Mouse (Mus musculus) layer of hippocampus, postnatal 36 days (tissue): ENCODE measurements around the gene Wdr46. TPM values are rescaled to one million over a fixed set of nuclear protein-coding genes. Genes with fewer than 3 reads are reported as not detected.
"Not testable (repeated sequence)": the region's sequence is repeated elsewhere in the genome, so short reads cannot be mapped to it uniquely, and the experiment has no call there.

Experiments
- DNase-seq, 2 experiments: peaks; one replicate each; pipeline ENCODE4 v3.0.0; 2022
- total RNA-seq, 2 experiments: library from RNA; stranded (reverse); gene quantifications; 2 replicates each; pipeline ENCODE4 v1.2.3; 2021

Gene Wdr46
- total RNA-seq, 2 experiments from 2014 or later: 15.9 to 17.9 TPM

DNA sequence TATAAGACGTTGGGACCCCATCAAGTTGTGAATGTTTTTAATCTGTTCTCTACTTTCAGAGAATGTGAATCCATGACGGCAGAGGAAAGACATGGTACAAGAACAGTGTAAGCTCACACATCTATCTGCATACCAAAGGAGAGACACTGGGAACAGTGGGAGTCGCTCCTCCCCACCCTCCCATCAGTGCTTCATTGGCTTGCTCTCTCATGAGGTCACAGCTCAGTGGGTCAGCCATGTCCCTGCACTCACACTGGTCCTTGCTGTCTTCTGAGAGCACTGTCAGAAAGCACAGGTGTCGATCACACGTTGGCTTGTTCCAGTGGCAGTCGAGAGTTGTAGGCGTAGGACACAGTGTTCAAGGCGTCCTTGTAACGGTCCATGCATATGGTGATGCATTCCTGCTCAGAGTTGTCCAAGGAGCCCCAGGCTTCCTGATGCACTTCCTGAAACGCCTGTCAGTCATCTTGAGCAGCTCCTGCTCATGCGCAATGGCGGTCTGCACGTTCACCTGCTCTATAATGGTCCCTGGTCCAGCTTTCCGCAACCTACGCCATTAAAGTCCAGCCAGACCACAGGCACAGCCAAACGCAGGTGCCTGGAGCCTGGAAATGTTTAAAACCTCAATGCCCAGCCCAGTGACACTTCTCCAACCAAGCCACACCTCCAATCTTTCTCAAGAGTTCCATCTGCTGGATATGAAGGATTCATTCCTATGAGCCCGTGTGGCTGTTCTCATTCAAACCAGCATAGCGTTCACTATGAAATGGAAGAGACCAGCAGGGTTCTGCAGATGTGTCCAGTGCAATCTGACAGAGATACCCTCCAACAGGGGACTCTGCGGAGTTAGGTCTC is 39.9 kb downstream of the Wdr46 start:
- DNase-seq: no peak

DNA sequence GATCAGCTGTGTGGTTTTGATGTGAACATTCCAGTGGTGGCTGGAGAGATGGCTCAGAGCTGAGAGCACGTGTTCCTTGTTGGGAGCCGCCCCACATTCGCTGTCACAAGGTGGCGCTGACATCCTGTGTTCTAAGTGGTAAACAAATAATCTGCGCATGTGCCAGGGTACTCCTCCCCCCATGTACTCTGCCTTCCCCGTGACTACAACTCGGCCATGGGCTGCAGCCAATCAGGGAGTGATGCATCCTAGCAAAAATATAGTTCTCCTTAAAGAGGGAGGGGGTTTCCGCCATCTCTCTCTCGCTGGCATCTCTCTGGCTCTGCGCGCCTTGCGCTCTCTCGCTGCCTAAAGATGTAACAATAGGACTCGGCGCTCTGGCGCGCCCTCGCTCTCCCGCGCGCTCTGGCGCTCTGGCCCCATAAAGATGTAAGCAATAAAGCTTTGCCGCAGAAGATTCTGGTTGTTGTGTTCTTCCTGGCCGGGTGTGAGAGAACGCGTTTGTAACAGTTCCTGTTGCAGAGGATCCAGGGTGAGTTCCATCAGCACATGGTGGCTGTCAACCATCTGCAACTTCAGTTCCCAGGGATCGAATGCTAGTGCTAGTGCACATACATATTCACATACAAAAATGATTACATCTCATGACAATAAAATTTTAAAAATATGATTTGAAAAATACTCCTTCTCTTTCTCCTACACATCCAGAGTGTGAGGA is 40.9 kb downstream of the Wdr46 start:
- peak; percentile 83 for DNase-seq

DNA sequence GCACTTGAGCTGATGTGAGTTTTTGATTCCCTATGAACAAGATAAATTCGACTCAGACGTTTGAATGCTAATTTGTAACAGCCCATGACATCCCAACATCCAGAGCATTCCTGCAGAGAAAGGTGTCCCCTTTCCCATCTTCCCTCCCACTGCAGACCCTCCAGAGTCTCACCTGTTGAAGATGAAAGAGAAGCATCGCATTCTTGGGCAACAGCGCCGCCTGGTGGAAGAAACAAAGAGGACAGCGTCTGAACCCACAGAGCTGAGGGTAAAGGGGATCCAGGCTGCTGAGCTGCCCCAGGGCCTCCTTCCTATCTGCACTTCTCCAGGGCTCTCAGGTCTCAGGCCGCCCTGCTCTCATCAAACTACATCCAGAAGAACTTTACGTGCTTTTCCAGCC is 41.7 kb downstream of the Wdr46 start:
- DNase-seq: not testable (repeated sequence)

DNA sequence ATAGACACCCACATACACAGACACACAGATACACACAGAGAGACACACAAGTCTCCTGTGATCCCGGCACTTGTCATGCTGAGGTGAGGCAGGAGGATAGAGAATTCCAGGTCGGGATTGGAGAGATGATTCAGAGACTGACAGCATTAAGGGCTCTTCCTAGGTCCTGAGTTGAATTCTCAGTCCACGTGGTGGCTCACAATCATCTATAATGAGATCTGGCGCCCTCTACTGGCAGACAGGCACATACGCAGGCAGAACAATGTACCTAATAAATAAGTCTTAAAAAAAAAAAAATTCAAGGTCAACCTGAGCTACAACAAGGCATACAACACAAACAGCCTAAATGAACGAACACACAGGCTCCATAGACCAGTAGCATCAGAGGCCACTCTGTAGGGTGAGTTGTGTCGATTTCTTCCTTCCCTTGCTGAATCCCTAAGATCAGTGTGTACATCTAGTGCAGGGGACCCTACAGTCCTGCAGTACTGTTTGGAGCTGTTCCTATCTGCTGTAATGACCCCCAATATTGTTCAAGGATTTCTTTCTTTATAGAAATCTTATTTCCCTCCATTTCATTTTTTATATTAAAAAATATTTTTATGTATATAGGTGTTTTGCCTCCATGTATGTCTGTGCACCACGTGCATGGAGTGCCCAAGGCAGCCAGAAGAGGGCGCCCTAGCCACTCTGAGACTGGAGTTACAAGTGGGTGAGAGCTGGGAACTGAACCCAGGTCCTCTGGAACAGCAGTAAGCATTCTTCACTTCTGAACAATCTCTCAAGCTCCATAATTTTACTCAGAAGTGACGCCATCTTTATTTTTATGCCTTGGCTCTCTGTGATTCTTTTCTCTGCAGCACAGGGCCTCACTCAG is 51.6 kb downstream of the Wdr46 start:
- DNase-seq: no peak

DNA sequence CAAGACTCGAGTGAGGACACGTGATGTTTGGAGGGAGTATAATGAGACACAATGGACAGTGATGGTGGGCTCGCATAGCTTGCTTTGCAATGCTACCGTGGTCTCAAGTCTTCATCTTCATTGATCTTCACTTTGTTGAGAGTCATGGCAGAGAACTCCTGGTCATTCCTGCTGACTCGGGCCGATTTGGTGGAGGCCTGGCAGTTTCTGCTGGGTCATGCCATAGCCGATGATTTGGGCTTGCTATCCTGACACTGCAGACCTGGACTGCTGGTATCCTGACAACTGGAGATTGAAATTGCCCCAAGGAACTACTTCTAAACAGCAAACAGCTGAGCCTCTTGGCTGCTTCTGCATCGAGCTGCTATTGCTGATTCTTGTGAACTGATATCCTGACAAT is 54.5 kb downstream of the Wdr46 start:
- DNase-seq: no peak

DNA sequence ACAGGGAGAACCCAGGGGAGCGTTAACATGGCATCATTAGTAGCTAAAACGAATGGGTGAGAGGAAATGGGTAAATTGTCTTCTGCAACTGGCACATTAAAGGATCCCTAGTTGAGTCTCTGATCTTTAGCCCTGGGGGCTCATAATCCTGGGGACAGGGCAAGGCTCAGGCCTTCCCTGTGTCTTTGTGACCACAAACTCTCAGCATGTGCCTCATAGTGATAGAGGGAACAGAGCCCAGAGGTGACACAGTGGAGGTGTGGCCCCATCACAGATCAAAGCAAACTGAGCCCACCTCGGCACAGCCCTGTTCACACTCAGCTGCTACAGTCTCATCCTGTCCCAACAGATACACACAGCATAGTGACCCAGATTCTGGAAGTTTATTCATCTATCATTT is 55.2 kb downstream of the Wdr46 start:
- DNase-seq: no peak

DNA sequence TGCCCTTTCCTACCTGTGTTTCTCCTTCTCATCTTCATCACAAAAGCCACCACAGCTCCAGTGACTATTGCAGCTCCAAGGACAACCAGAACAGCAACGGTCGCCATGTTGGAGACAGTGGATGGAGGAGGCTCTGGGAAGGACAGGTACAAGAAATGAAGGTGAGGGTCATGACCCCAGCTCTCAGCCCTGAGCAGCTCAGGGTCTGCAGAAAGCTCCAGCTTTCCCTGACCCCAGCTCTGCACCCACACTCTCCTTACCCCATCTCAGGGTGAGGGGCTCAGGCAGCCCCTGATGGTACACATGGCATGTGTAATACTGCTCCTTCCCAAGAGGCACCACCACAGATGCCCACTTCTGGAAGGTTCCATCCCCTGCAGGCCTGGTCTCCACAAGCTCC is 56.6 kb downstream of the Wdr46 start:
- DNase-seq: not testable (repeated sequence)

DNA sequence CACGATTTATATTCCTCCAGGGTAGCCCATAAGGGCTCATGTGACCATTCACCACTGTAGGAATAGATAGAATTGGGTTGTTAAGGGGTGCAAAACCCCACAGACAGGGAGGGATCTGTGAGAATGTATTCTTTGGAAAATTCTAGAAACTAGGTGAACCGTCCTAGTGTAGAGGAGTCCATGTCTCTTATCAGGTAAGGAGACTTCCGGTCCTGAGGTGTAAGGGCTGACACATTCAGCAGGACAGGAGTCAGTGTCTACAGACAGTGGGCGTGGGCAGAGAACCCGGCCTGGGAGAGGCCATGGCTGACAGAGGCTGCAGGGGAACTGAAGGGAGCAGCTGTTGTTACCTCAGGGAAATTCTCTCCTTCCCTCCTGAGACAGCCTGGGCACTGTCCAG is 58.2 kb downstream of the Wdr46 start:
- not testable (repeated sequence) for DNase-seq

Other genes starting within 250 kb of the Wdr46 start
- 10 to 100 TPM; 83.7 to 88.1 TPM for gene March2, start 222.0 kb upstream of the Wdr46 start, total RNA-seq
- gene Rab11b, start 180.1 kb upstream of the Wdr46 start, total RNA-seq: 100 to 1,000 TPM; 280 to 301 TPM
- 1 to 10 TPM; 3.3 to 5.9 TPM for gene Angptl4, start 158.8 kb upstream of the Wdr46 start, total RNA-seq
- gene Kank3, start 130.1 kb upstream of the Wdr46 start, total RNA-seq: 10 to 100 TPM; 35.0 to 36.2 TPM
- gene Rps28, start 116.1 kb upstream of the Wdr46 start, total RNA-seq: 100 to 1,000 TPM; 742 to 754 TPM
- 100 to 1,000 TPM; 207 to 228 TPM for gene Ndufa7, start 116.1 kb upstream of the Wdr46 start, total RNA-seq
- gene Cd320, start 97.6 kb upstream of the Wdr46 start, total RNA-seq: 10 to 100 TPM; 22.2 to 24.9 TPM
- gene Gm7029, start 66.8 kb upstream of the Wdr46 start, total RNA-seq: not detected
- gene Kifc1, start 50.0 kb upstream of the Wdr46 start, total RNA-seq: 1 to 10 TPM; 1.9 to 2.5 TPM
- gene Platr17, start 35.5 kb upstream of the Wdr46 start, total RNA-seq: not detected
- gene Daxx, start 31.2 kb upstream of the Wdr46 start, total RNA-seq: 10 to 100 TPM; 25.4 to 33.0 TPM
- gene Tapbp, start 24.8 kb upstream of the Wdr46 start, total RNA-seq: 10 to 100 TPM; 32.5 to 38.9 TPM
- gene Zbtb22, start 24.8 kb upstream of the Wdr46 start, total RNA-seq: 10 to 100 TPM; 26.9 to 30.8 TPM
- 10 to 100 TPM; 66.4 to 79.8 TPM for gene Rgl2, start 11.1 kb upstream of the Wdr46 start, total RNA-seq
- gene Pfdn6, start 317 bp upstream of the Wdr46 start, total RNA-seq: 10 to 100 TPM; 85.6 to 91.8 TPM
- 1 to 10 TPM; 4.5 to 6.2 TPM for gene B3galt4, start 10.8 kb downstream of the Wdr46 start, total RNA-seq
- 10 to 100 TPM; 80.0 to 84.8 TPM for gene Vps52, start 15.2 kb downstream of the Wdr46 start, total RNA-seq
- 100 to 1,000 TPM; 327 to 330 TPM for gene Rps18, start 15.3 kb downstream of the Wdr46 start, total RNA-seq
- 10 to 100 TPM; 16.3 to 16.9 TPM for gene H2-K1, start 59.7 kb downstream of the Wdr46 start, total RNA-seq
- 10 to 100 TPM; 39.6 to 42.9 TPM for gene Ring1, start 84.0 kb downstream of the Wdr46 start, total RNA-seq
- 10 to 100 TPM; 60.2 to 61.7 TPM for gene H2-Ke6, start 87.4 kb downstream of the Wdr46 start, total RNA-seq
- 10 to 100 TPM; 88.5 to 92.6 TPM for gene Slc39a7, start 91.0 kb downstream of the Wdr46 start, total RNA-seq
- 10 to 100 TPM; 77.8 to 79.2 TPM for gene Rxrb, start 91.2 kb downstream of the Wdr46 start, total RNA-seq
- 10 to 100 TPM; 20.3 to 21.8 TPM for gene Col11a2, start 98.8 kb downstream of the Wdr46 start, total RNA-seq
- under 1 TPM; 0.35 to 0.42 TPM for gene H2-Oa, start 151.7 kb downstream of the Wdr46 start, total RNA-seq
- 10 to 100 TPM; 26.7 to 31.7 TPM for gene H2-DMa, start 178.9 kb downstream of the Wdr46 start, total RNA-seq
- gene Brd2, start 182.0 kb downstream of the Wdr46 start, total RNA-seq: 100 to 1,000 TPM; 182 to 193 TPM
- gene H2-DMb2, start 202.6 kb downstream of the Wdr46 start, total RNA-seq: under 1 TPM; 0.67 to 0.96 TPM
- 1 to 10 TPM in 1 of 2 experiments, under 1 TPM in 1; 0.95 to 1.7 TPM for gene H2-DMb1, start 212.4 kb downstream of the Wdr46 start, total RNA-seq
- 1 to 10 TPM; 3.4 to 3.5 TPM for gene Tap1, start 246.9 kb downstream of the Wdr46 start, total RNA-seq
- gene Psmb9, start 247.1 kb downstream of the Wdr46 start, total RNA-seq: 1 to 10 TPM; 1.2 to 1.7 TPM